Mouse (Mus musculus): ENCODE results near the gene March10. TPM values are rescaled to one million over a fixed set of nuclear protein-coding genes. Genes with fewer than 3 reads are reported as not detected.

The March10 gene
- not detected for total RNA-seq (2021)
- long read RNA-seq, experiment 1 = 0 reads
- long read RNA-seq, experiment 2 = 0 reads

- DNase-seq = peak; percentile 18 to 46
Observed at GRCm38 (mm10) chr11:105456497-105456907, at the start of gene March10. TSS of gene March10 (minus strand) at chr11:105456735.

GRCm38 (mm10) chr11:105506322-105506721 is 49.8 kb upstream of the March10 start:
- DNase-seq = peak; percentile 7 to 18

GRCm38 (mm10) chr11:105505038-105505437 is 48.5 kb upstream of the March10 start:
- DNase-seq = no peak

GRCm38 (mm10) chr11:105502311-105502710 is 45.8 kb upstream of the March10 start:
- no peak for DNase-seq

GRCm38 (mm10) chr11:105497505-105497904 is 41.0 kb upstream of the March10 start:
- no peak for DNase-seq

GRCm38 (mm10) chr11:105496665-105497064 is 40.1 kb upstream of the March10 start:
- no peak for DNase-seq

- DNase-seq = no peak
Observed at GRCm38 (mm10) chr11:105495591-105496270, 39.2 kb upstream of the March10 start.

- no peak for DNase-seq
Observed at GRCm38 (mm10) chr11:105494786-105495369, 38.3 kb upstream of the March10 start.

- DNase-seq = no peak
Observed at GRCm38 (mm10) chr11:105492392-105492791, 35.9 kb upstream of the March10 start.

- no peak for DNase-seq
Observed at GRCm38 (mm10) chr11:105490971-105491370, 34.4 kb upstream of the March10 start.

- DNase-seq = no peak
Observed at GRCm38 (mm10) chr11:105485412-105485811, 28.9 kb upstream of the March10 start.

GRCm38 (mm10) chr11:105484993-105485392 is 28.5 kb upstream of the March10 start:
- no peak for DNase-seq

- no peak for DNase-seq
Observed at GRCm38 (mm10) chr11:105482747-105483146, 26.2 kb upstream of the March10 start.

- no peak for DNase-seq
Observed at GRCm38 (mm10) chr11:105474746-105475145, 18.2 kb upstream of the March10 start.

- no peak for DNase-seq
Observed at GRCm38 (mm10) chr11:105474352-105474736, 17.8 kb upstream of the March10 start.

GRCm38 (mm10) chr11:105473716-105474351 is 17.3 kb upstream of the March10 start:
- DNase-seq = no peak

- DNase-seq = no peak
Observed at GRCm38 (mm10) chr11:105472610-105473009, 16.1 kb upstream of the March10 start.

GRCm38 (mm10) chr11:105470896-105471295 is 14.4 kb upstream of the March10 start:
- no peak for DNase-seq

GRCm38 (mm10) chr11:105469561-105469960 is 13.0 kb upstream of the March10 start:
- no peak for DNase-seq

- no peak for DNase-seq
Observed at GRCm38 (mm10) chr11:105469091-105469507, 12.6 kb upstream of the March10 start.

- DNase-seq = no peak
Observed at GRCm38 (mm10) chr11:105468436-105468835, 11.9 kb upstream of the March10 start.

GRCm38 (mm10) chr11:105467816-105468215 is 11.3 kb upstream of the March10 start:
- no peak for DNase-seq

GRCm38 (mm10) chr11:105467266-105467665 is 10.7 kb upstream of the March10 start:
- no peak for DNase-seq
